Mouse (Mus musculus): ENCODE results near the gene Gapdh. TPM values are rescaled to one million over a fixed set of nuclear protein-coding genes. Genes with fewer than 3 reads are reported as not detected.

Gene Gapdh
- total RNA-seq, 4 experiments from 2014 or later = 2,500 to 2,996 (median 2,728) TPM

- no peak for DNase-seq (ENCODE audit: low spot score in 2 of 2)
Observed at GRCm38 (mm10) chr6:125149569-125149950, 16.7 kb downstream of the Gapdh start.

- no peak for DNase-seq (ENCODE audit: low spot score in 2 of 2)
Observed at GRCm38 (mm10) chr6:125148926-125149568, 17.2 kb downstream of the Gapdh start.

GRCm38 (mm10) chr6:125148251-125148925 is 17.9 kb downstream of the Gapdh start:
- DNase-seq (ENCODE audit: low spot score in 2 of 2) = no peak

GRCm38 (mm10) chr6:125147329-125147728 is 18.9 kb downstream of the Gapdh start:
- no peak for DNase-seq (ENCODE audit: low spot score in 2 of 2)

- no peak for DNase-seq (ENCODE audit: low spot score in 2 of 2)
Observed at GRCm38 (mm10) chr6:125146797-125147196, 19.5 kb downstream of the Gapdh start.

GRCm38 (mm10) chr6:125146148-125146547 is 20.1 kb downstream of the Gapdh start:
- no peak for DNase-seq (ENCODE audit: low spot score in 2 of 2)

- no peak for DNase-seq (ENCODE audit: low spot score in 2 of 2)
Observed at GRCm38 (mm10) chr6:125145479-125145951, 20.8 kb downstream of the Gapdh start.

- peak; percentile 93 to 96 for DNase-seq (ENCODE audit: low spot score in 2 of 2)
Observed at GRCm38 (mm10) chr6:125145001-125145400, 21.3 kb downstream of the Gapdh start, which contains the start of gene Iffo1. Gene Iffo1, plus strand, starts transcription at chr6:125145241.

- DNase-seq (ENCODE audit: low spot score in 2 of 2) = no peak
Observed at GRCm38 (mm10) chr6:125143904-125144303, 22.4 kb downstream of the Gapdh start.

GRCm38 (mm10) chr6:125143128-125143527 is 23.1 kb downstream of the Gapdh start:
- no peak for DNase-seq (ENCODE audit: low spot score in 2 of 2)

- DNase-seq (ENCODE audit: low spot score in 2 of 2) = no peak
Observed at GRCm38 (mm10) chr6:125142436-125142835, 23.8 kb downstream of the Gapdh start.

GRCm38 (mm10) chr6:125139747-125140146 is 26.5 kb downstream of the Gapdh start:
- DNase-seq (ENCODE audit: low spot score in 2 of 2) = no peak

GRCm38 (mm10) chr6:125137002-125137671 is 29.1 kb downstream of the Gapdh start:
- no peak for DNase-seq (ENCODE audit: low spot score in 2 of 2)

GRCm38 (mm10) chr6:125132470-125132869 is 33.8 kb downstream of the Gapdh start:
- DNase-seq (ENCODE audit: low spot score in 2 of 2) = no peak

GRCm38 (mm10) chr6:125131302-125132156 is 34.7 kb downstream of the Gapdh start, which contains the start of gene Nop2:
Gene Nop2, plus strand, starts transcription at chr6:125131909.
- DNase-seq (ENCODE audit: low spot score in 2 of 2) = peak; percentile 64 to 77

GRCm38 (mm10) chr6:125129710-125130402 is 36.4 kb downstream of the Gapdh start:
- no peak for DNase-seq (ENCODE audit: low spot score in 2 of 2)

GRCm38 (mm10) chr6:125128724-125129123 is 37.5 kb downstream of the Gapdh start:
- DNase-seq (ENCODE audit: low spot score in 2 of 2) = no peak

- DNase-seq (ENCODE audit: low spot score in 2 of 2) = no peak
Observed at GRCm38 (mm10) chr6:125119387-125119786, 46.9 kb downstream of the Gapdh start.

GRCm38 (mm10) chr6:125112553-125112952 is 53.7 kb downstream of the Gapdh start:
- DNase-seq (ENCODE audit: low spot score in 2 of 2) = no peak
